Mouse (Mus musculus) layer of hippocampus, postnatal 10 days (tissue): Measurements from ENCODE around the gene Rfx2. TPM values are rescaled to one million over a fixed set of nuclear protein-coding genes. Genes with fewer than 3 reads are reported as not detected.
A peak's percentile ranks its signal among the peaks of the same experiment; 100 is the strongest.

ENCODE experiments used
- DNase-seq, 2 experiments: peaks; one replicate each; pipeline ENCODE4 v3.0.0; 2021; ENCODE audit warnings: low spot score in 2 of 2
- total RNA-seq, 2 experiments: library from RNA; stranded (reverse); gene quantifications; 2 replicates each; pipeline ENCODE4 v1.2.3; 2021

Rfx2 gene
- total RNA-seq, 2 experiments from 2014 or later, result 4.1 to 4.4 TPM

DNA sequence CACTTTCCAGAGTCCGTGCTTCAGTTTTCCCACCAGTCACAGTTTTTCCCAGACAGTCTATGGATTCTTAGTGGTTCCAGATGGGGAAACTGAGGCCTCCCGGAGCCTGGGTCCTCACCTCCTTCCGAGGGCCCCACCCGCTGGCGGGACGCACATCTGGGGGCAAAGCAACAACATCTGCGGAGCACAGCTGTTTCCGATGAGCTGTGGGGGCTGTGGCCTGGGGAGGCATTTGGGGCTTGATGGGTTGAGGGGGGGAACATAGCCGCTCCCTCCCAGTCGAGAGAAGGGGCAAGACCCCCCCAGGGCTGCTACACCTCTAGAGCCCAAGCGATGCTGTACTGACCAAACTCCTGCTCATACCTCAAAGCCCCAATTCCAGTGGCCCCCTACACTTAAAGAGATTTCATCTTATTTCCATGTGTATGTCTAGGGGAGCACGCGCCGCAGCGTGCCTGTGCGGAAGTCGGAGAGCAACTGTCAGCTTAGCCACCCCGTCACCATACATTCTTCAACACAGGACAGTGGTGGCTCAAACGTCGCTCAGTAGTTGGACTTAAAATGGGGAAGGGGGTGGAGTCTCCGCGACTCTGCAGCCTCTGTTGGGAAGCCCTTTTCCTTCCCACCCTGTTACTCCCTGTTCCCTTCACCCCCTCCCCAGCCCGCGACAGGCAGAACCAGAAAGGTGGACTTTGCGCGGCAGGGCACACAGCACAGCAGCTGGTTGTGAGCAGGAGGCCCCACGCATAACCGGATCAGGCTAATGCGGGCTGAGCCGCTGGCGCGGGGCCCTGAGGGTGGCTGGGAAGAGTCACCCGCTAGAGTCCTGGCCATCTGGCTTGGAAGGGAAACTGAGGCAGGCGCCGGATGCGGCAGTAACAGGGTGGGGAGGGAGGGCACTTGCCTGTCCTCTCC is 76.3 kb downstream of the Rfx2 start:
- DNase-seq, result no peak

DNA sequence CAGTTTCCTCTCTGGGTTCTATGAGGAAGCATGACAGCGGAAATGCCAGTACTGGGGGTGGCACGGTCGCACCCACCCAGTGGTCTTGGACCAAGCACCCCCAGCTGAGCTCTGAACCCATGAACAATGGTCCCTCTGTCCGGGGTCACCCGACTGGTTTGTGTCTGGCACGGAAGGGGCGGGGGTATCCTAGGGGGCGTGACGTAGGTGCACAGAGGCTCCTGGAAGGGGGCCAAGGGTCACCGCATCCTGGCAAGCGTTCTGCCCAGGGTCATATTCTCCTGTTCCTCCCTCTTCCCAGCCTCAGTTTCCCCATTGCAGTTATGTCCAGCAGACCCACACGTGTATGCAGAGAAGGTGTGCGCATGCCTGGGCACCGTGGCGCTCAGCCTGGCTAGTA is 77.4 kb downstream of the Rfx2 start:
- DNase-seq, result no peak

DNA sequence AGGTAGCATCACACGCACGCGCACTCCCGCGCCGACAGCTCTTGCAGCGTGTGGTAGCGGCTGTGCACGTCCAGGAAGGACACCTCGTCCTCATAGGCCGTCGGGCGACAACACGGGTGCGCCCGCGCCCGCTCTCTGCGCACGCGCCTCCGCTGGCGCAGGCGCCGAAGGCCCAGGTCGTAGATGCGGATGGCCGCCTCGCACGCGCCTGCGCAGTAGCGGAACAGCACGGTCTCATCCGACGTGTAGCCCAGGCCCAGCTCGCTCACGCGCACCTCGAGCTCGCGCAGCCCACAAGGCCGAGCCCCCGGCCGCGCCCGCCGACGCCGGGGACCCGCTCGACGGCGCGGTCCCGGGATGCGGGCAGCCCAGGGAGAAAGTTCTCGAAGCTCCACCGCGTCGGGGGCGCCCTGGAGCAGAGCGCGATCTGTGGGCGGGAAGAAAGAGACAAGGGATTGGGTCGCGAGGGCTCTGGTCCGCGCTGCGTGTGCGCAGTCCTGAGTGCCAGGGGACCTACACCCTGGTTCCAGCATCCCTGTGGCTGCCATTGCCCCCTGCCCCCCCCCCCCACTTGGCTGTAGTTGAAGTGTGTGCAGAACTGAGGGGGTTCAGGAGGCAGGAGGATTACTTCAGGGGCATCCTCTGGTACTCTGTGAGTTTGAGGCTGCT is 79.3 kb downstream of the Rfx2 start:
- peak in 1 of 2 experiments; percentile 44 for DNase-seq

DNA sequence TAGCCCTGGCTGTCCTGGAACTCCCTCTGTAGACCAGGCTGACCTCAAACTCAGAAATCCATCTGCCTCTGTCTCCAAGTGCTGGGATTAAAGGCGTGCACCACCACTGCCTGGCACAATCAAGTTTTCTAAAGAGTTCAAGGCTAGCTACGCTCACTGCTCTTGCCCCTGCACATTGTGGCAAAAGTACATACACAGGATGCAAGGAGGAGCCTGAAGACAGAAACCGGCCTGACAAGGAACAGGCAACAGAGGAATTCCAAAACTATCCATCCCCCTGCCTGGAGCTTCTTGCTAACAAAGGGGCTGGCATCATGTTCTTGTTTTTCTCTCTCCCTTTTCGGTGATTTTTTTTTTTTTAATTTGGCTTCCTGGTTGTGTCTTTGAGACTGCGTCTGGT is 86.6 kb downstream of the Rfx2 start:
- DNase-seq, result no peak

DNA sequence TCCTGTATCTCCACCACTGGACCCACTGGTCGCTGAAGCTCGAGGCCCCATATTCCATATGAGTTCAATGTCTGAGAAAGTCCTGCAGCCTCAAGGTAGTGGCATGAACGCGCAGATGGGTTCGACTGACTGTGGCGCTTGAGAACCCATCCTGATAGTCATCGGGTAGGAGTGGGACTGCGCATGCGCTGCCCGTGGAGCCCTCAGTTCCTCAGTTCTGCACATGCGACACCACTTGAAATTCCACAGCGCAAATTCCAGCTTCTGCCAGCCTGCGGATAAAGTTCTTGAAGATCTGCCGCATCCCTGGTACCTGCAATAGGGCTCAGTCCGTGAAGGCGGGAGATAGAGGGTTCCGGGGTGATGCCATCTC is 90.0 kb downstream of the Rfx2 start:
- no peak for DNase-seq

DNA sequence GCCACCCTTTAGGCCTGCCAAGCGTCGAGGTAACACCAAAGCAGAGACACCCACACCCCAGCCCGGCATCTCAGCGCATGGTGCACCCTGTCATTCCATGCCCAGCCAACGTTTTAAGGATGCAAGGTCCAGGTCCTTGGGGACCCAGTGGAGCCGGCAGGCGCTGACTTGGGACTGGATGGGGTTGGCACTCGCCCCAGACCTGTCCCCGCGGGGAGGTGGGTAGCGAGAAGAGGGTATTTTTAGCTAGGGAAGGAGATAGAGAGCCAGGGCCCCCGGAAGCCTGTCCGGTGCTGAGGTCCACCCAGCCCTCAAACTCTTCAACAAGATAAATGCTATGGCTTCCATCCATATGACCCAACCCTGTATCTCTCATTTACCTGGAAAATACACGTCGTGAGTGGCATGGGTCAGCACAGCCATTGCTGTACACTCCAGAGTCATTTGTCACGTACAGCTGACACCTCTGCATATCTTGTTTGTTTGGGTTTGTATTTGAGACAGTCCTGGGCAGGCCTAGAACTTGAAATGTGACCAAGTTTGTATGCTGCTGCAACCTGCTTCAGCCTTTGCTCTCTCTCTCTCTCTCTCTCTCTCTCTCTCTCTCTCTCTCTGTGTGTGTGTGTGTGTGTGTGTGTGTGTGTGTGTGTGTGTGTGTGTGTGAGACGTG is 90.6 kb downstream of the Rfx2 start:
- no peak for DNase-seq

DNA sequence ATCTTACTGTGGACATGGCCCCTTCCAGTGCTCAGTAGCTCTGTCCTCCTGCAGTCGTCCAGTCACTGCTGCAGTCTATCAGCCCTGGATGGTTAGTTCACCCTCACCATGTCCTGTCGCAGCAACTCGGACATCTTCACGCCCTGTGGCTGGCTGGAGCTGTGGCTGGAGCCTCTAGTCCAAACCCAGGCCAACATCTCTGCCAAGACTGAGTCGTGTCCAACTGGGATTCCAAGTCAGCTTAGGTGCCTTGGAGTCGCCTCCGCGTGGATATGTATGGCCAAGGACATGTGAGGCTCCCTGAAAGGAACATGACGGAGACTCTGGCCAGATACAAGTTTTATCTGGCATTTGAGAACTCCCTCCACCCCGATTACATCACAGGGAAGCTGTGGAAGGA is 92.6 kb downstream of the Rfx2 start:
- DNase-seq, result no peak

DNA sequence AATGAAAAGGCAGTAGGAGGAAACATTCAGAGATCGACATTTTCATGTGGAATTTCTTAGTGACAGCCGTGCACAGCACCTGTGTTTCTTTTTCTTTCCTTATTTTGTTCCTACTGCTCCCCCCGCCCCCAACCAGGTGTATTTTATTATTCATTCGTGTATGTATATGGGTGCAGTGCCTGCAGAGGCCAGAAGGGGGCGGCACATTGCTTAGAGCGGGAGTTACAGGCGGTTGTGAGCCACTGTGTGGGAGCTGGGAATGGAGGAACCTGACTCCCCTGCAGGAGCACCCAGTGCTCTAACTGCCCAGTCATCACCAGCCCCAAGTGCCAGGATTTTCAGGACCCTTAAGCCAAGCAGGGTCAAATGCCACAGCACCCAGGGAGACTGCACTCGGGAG is 94.3 kb downstream of the Rfx2 start:
- DNase-seq, result no peak

DNA sequence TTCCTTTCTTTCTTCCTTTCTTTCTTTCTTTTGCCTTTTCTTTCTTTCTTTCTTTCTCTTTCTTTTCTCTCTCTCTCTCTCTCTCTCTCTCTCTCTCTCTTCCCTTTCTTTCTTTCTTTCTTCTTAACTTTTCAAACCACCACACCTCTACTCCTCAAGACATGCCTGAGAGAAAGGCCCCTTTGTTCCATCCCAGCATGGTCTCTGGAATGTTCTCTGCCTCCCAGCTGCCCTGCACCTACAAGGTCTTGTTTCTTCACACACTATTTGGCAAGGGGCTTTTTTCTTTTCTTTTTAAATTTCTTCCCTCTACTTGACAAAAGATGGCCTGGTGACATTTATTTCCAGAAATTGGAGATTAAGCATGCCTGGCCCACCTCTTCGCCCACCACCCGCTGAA is 101.2 kb downstream of the Rfx2 start:
- DNase-seq, result no peak

DNA sequence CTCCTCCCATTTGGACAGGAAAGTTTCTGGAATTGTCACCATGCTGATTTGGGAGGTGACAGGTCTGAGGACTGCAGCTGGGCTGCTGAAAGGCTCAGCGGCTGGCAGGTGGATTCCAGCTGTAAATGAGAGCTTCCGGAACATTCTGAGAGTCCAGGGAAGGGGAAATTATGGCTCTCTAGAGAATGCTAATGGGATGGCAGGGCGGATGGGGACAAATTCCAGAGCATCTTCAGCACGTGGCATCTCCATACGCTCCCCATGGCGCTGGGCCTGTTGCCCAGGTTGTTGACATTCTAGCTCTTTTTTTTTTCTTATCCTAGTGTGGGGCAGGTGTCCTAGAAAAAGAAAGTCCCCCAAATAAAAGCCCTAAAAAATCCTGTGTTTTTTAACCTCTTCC is 101.7 kb downstream of the Rfx2 start:
- no peak for DNase-seq

DNA sequence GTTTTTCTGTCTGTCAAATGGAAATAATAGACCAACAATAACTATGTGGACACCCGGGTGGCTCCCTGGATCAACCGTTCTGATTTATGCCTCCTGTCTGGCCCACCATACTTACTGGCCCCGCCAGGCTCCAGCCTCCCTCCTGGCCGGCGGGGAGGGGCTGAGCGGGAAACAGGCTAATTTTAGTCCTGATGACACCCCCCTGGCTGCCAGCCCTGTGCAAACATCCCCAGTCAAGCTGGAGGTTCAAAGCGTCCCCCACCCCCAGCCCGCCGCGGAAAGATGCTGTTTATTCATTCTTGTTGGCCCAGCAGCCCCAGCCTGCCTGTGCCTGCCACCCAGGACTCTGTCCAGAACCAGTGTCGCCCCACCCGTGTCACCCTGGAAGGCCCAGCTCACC is 102.7 kb downstream of the Rfx2 start:
- no peak for DNase-seq

DNA sequence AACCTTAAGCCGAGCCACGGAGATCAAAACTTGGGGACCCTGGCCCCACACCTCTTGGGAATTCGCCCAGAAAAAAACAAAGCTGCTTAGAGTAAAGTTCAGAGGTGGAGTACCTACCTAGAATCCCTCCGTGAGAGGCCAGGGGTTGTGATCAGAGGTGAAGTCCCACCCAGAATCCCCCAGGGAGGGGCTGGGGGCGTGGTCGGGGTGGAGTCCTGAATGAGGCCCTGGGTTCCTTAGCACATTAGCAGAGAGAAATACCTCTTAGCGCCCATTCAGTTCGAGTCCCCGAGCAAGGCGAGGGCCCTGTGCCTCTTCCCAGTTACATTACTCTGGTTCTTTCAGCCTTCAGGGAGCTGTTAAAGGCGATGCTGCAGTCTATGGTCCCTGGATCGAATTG is 103.2 kb downstream of the Rfx2 start:
- no peak for DNase-seq

DNA sequence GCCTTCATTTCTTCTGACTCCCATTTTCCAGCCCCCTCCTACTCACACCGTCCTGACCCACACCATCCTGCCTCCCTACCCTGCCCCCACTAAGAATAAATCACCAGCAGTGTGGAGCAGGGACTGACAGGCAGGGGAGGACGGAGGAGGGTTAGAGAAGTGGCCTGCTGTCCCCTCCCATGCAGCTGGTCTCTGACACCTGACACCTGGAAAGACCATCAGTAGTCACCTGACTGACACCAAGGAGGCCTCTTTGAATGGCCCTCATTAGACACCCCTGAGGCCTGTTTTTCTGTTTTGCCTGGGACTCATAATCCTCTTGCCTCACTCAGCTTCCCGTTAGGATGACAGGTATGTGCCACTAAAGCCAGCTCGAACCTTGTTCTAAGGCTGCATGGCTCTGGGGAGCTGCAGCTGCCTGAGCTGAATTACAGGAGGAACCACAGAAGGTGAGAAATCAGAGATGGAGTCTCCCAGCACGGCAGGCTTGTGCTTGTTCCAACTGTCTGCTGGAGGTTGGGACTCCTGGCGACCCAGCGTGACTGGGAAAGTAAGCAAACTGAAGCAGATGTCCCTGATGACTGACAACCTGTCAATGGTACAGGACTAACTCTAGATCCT is 103.7 kb downstream of the Rfx2 start:
- no peak for DNase-seq

Other genes starting within 250 kb of the Rfx2 start
- 100 to 1,000 TPM; 122 to 141 TPM for gene Safb2, start 246.4 kb downstream of the Rfx2 start, total RNA-seq
- 100 to 1,000 TPM; 147 to 185 TPM for gene Safb, start 246.2 kb downstream of the Rfx2 start, total RNA-seq
- gene 2410015M20Rik, start 221.2 kb downstream of the Rfx2 start, total RNA-seq, result 100 to 1,000 TPM; 137 to 175 TPM
- 100 to 1,000 TPM; 454 to 456 TPM for gene Rpl36, start 217.6 kb downstream of the Rfx2 start, total RNA-seq
- gene Lonp1, start 204.1 kb downstream of the Rfx2 start, total RNA-seq, result 10 to 100 TPM; 63.8 to 71.7 TPM
- gene Catsperd, start 202.9 kb downstream of the Rfx2 start, total RNA-seq, result 1 to 10 TPM in 1 of 2 experiments, under 1 TPM in 1; 0.87 to 1.3 TPM
- 10 to 100 TPM; 84.9 to 91.7 TPM for gene Ranbp3, start 157.7 kb downstream of the Rfx2 start, total RNA-seq
- gene Ndufa11, start 113.2 kb downstream of the Rfx2 start, total RNA-seq, result 100 to 1,000 TPM; 262 to 265 TPM
- gene Vmac, start 113.0 kb downstream of the Rfx2 start, total RNA-seq, result 10 to 100 TPM in 1 of 2 experiments, 1 to 10 TPM in 1; 9.7 to 12.5 TPM
- 1 to 10 TPM; 1.6 to 2.3 TPM for gene Nrtn, start 73.5 kb downstream of the Rfx2 start, total RNA-seq
- 10 to 100 TPM; 66.7 to 72.0 TPM for gene Dus3l, start 66.3 kb downstream of the Rfx2 start, total RNA-seq
- under 1 TPM; 0.27 to 0.71 TPM for gene Prr22, start 60.8 kb downstream of the Rfx2 start, total RNA-seq
- not detected for gene Acsbg2, start 43.4 kb upstream of the Rfx2 start, total RNA-seq
- under 1 TPM; 0.11 to 0.39 TPM for gene 1700061G19Rik, start 44.5 kb upstream of the Rfx2 start, total RNA-seq
- gene Mllt1, start 104.4 kb upstream of the Rfx2 start, total RNA-seq, result 10 to 100 TPM; 68.7 to 72.0 TPM
- gene Acer1, start 151.1 kb upstream of the Rfx2 start, total RNA-seq, result not detected
- gene Clpp, start 159.3 kb upstream of the Rfx2 start, total RNA-seq, result 10 to 100 TPM; 55.7 to 56.0 TPM
- gene Alkbh7, start 166.3 kb upstream of the Rfx2 start, total RNA-seq, result 10 to 100 TPM; 27.8 to 34.0 TPM
- not detected for gene Pspn, start 169.0 kb upstream of the Rfx2 start, total RNA-seq
- gene Gtf2f1, start 180.3 kb upstream of the Rfx2 start, total RNA-seq, result 10 to 100 TPM; 45.0 to 47.4 TPM
- under 1 TPM in 1 of 2 experiments, not detected in 1; 0.41 TPM for gene Gm17949, start 180.5 kb upstream of the Rfx2 start, total RNA-seq
- 100 to 1,000 TPM; 105 to 116 TPM for gene Khsrp, start 200.5 kb upstream of the Rfx2 start, total RNA-seq
- gene Slc25a41, start 210.6 kb upstream of the Rfx2 start, total RNA-seq, result not detected
- 1 to 10 TPM in 1 of 2 experiments, under 1 TPM in 1; 0.45 to 1.1 TPM for gene Crb3, start 228.1 kb upstream of the Rfx2 start, total RNA-seq
- 100 to 1,000 TPM; 308 to 317 TPM for gene Slc25a23, start 228.8 kb upstream of the Rfx2 start, total RNA-seq
- 1 to 10 TPM; 1.2 to 1.9 TPM for gene Dennd1c, start 247.5 kb upstream of the Rfx2 start, total RNA-seq